ENCODE assay signal across 19 mouse cellular contexts in genomic region chrX:155191941-155192340, GRCm38 (mm10). TPM values are rescaled to one million over a fixed set of nuclear protein-coding genes. Genes with fewer than 3 reads are reported as not detected.
DNase-seq lines count a peak whose midpoint lies in the region; ATAC-seq lines count a peak whose summit lies in the region.
"Had no signal": no experiment of that assay in that cellular context is flagged by ENCODE, and none has a peak within 500 bp of the region (broad histone marks: within the 10 kb centered on the region; RNA-seq: fewer than 3 reads in every experiment).

No protein-coding gene starts in this region.

- H3K27ac ChIP-seq in kidney, embryonic 15.5 days: no peak overlapping the region
- peak overlapping the region; percentile 74 for H3K27ac ChIP-seq in brown adipose tissue, adult 24 weeks (replicated peaks; ENCODE audit: low read depth, low read length)
- H3K27ac ChIP-seq: heart, embryonic 15.5 days; hindbrain, embryonic 15.5 days; left cerebral cortex, adult 2 months; limb, embryonic 15.5 days; liver, embryonic 14.5 days; midbrain, embryonic 12.5 days had no signal

- H3K4me2 ChIP-seq in kidney, embryonic 15.5 days: no peak overlapping the region
- H3K4me2 ChIP-seq: heart, embryonic 15.5 days; hindbrain, embryonic 15.5 days; limb, embryonic 15.5 days; lung, embryonic 14.5 days; midbrain, embryonic 12.5 days had no signal

- no peak overlapping the region for H3K4me3 ChIP-seq in kidney, embryonic 15.5 days (replicated peaks)
- no peak overlapping the region for H3K4me3 ChIP-seq in brown adipose tissue, adult 24 weeks (ENCODE audit: insufficient read depth, low read depth, low read length)
- H3K4me3 ChIP-seq: heart, embryonic 15.5 days; hindbrain, embryonic 15.5 days; left cerebral cortex, adult 2 months; limb, embryonic 15.5 days; midbrain, embryonic 12.5 days had no signal

- no peaks in the 10 kb centered on the region for H3K27me3 ChIP-seq in kidney, embryonic 15.5 days
- H3K27me3 ChIP-seq: heart, embryonic 15.5 days; hindbrain, embryonic 15.5 days; limb, embryonic 15.5 days; midbrain, embryonic 12.5 days had no signal

- no peaks in the 10 kb centered on the region for H3K36me3 ChIP-seq in kidney, embryonic 15.5 days
- H3K36me3 ChIP-seq: heart, embryonic 15.5 days; hindbrain, embryonic 15.5 days; limb, embryonic 15.5 days; midbrain, embryonic 12.5 days had no signal

- H3K9ac ChIP-seq in kidney, embryonic 15.5 days: no peak overlapping the region
- H3K9ac ChIP-seq: forebrain, postnatal 0 days; heart, embryonic 15.5 days; hindbrain, embryonic 15.5 days; limb, embryonic 15.5 days; liver, embryonic 14.5 days; lung, embryonic 14.5 days; midbrain, embryonic 12.5 days had no signal

- WGBS in kidney, embryonic 15.5 days: 82% methylated on average over 4 of the region's 4 CpGs

- no peak for ATAC-seq in kidney, embryonic 15.5 days (replicated peaks; ENCODE audit: low FRiP score)
- ATAC-seq: forebrain, postnatal 0 days had no signal

- H3K9me3 ChIP-seq in kidney, embryonic 15.5 days (replicated peaks): no peaks in the 10 kb centered on the region
- H3K9me3 ChIP-seq: heart, embryonic 15.5 days; hindbrain, embryonic 15.5 days; limb, embryonic 15.5 days; midbrain, embryonic 12.5 days had no signal

- DNase-seq in adrenal gland, adult (ENCODE audit: inconsistent age in 2 of 2, low spot score in 1 of 2): peak; percentile 47 to 83
- DNase-seq in adrenal gland, postnatal 4 days (ENCODE audit: low spot score in 2 of 2): no peak
- DNase-seq in kidney, adult 11 months: peak; percentile 37
- peak; percentile 47 for DNase-seq in adrenal gland, adult 8-10 months
- no peak for DNase-seq in spleen, postnatal 10 days (ENCODE audit: low spot score in 2 of 2)
- no peak for DNase-seq in right cerebral cortex, adult 18-20 months
- DNase-seq: cerebellum, adult 11-12 months; cerebellum, postnatal 10 days; forebrain, postnatal 0 days; left cerebral cortex, postnatal 4 days; lung, embryonic 14.5 days had no signal

- no peaks in the 10 kb centered on the region for H3K4me1 ChIP-seq in kidney, embryonic 15.5 days
- no peaks in the 10 kb centered on the region; the same call in 1 of the 2 replicates for H3K4me1 ChIP-seq in brown adipose tissue, adult 24 weeks (ENCODE audit: control insufficient read depth, insufficient read depth, insufficient read length, low read length)
- H3K4me1 ChIP-seq: heart, embryonic 15.5 days; hindbrain, embryonic 15.5 days; limb, embryonic 15.5 days; midbrain, embryonic 12.5 days had no signal

RNA-seq across cellular contexts. Expression of gene Sat1, which starts 24.3 kb away (rescaled TPM):
- total RNA-seq in adrenal gland, postnatal 4 days (2021): 100 to 1,000 TPM; 117 to 120 TPM
- polyA plus RNA-seq in kidney, embryonic 15.5 days (2015; fragmentation: Nextera tagmentation; extraction: Ambion mirVana): 176 and 179 TPM in 2 replicates
- 100 to 1,000 TPM; 112 to 145 (median 136) TPM for total RNA-seq in adrenal gland, adult 8-10 months (2022)
- polyA plus RNA-seq in brown adipose tissue, adult 24 weeks (2012; ENCODE audit: insufficient read depth, insufficient read length, missing spikeins): 117 and 194 TPM in 2 replicates

Comparison
In these comparisons a context has a peak if more than half of its experiments do, and no peak if none do; other contexts are left out.
1. DNase-seq: peak in adrenal gland, adult (2 of 2), kidney, adult 11 months (single experiment) and adrenal gland, adult 8-10 months (single experiment); none in adrenal gland, postnatal 4 days (0 of 2), spleen, postnatal 10 days (0 of 2) and right cerebral cortex, adult 18-20 months (single experiment).